Mouse (Mus musculus) gonadal fat pad, adult 2 months (tissue): ENCODE data around the gene Gm11115. TPM values are rescaled to one million over a fixed set of nuclear protein-coding genes. Genes with fewer than 3 reads are reported as not detected.

Experiments
- DNase-seq: peaks from one replicate; pipeline ENCODE4 v3.0.0-alpha.2; 2012; ENCODE audit warnings: low read depth
- polyA plus RNA-seq: library from polyadenylated mRNA; depleted of rRNA; stranded (reverse); fragments of >200 nt; gene quantifications from 2 replicates; pipeline ENCODE4 v1.2.3, GENCODE M21; 2012; rRNA removed

Gene Gm11115
- not detected in 2 replicates for polyA plus RNA-seq

DNA sequence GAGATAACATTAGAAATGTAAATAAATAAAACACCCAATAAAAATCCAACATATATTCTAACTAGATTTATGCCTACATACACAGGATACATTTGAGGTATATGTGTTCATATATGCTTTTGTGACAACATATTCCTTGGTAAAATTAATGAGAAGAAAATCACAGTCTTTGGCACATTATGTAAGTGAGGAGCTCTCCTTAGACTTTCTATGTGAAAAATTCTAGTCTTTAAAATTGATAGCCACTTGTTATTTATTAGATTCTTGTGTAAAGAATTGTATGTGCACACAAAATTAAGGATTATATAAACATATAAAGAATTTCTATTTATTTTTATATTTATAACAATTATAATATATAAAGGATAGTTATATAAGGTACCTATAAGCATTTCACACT is at the start of gene Gm11115:
TSS of gene Gm11115 (minus strand) at position 101 of the 400 bp plus-strand sequence.
- DNase-seq = no peak

DNA sequence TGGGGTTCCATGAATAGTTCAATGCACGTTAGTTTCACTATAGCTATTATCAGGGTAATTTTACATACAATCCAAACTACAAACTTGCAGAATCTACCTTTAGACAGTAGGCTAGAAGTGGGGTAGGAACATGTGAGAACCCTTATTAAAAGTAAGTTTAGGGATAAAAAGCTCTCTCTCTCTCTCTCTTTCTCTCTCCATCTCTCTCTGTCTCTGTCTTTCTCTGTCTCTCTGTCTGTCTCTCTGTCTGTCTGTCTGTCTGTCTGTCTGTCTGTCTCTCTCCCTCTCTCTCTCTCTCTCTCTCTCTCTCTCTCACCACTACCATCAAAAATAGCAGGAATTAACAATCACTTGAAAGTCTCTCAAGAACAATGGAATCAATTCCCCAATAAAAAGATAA is 42.5 kb downstream of the Gm11115 start, which contains the start of gene Gm11116:
TSS of gene Gm11116 (minus strand) at position 101 of the 400 bp plus-strand sequence.
- no peak for DNase-seq

Other genes with a start within 250 kb of the Gm11115 start
- not detected in 2 replicates for gene Csn3, start 228.5 kb downstream of the Gm11115 start, polyA plus RNA-seq
- not detected in 2 replicates for gene 2310003L06Rik, start 184.6 kb downstream of the Gm11115 start, polyA plus RNA-seq
- not detected in 2 replicates for gene Gm28434, start 184.6 kb downstream of the Gm11115 start, polyA plus RNA-seq
- gene Cabs1, start 174.7 kb downstream of the Gm11115 start, polyA plus RNA-seq = 0.72 and 1.2 TPM in 2 replicates
- not detected in 2 replicates for gene Smr3a, start 151.6 kb downstream of the Gm11115 start, polyA plus RNA-seq
- not detected in 2 replicates for gene Smr2, start 67.5 kb downstream of the Gm11115 start, polyA plus RNA-seq
- not detected in 2 replicates for gene Gm11116, start 42.6 kb downstream of the Gm11115 start, polyA plus RNA-seq
- not detected in 2 replicates for gene Gm7714, start 114.8 kb upstream of the Gm11115 start, polyA plus RNA-seq
- not detected in 2 replicates for gene Prol1, start 163.2 kb upstream of the Gm11115 start, polyA plus RNA-seq
- gene Amtn, start 222.0 kb upstream of the Gm11115 start, polyA plus RNA-seq = not detected in 2 replicates